Mouse (Mus musculus): ENCODE data around the gene Tab1. TPM values are rescaled to one million over a fixed set of nuclear protein-coding genes. Genes with fewer than 3 reads are reported as not detected.

Tab1 gene
- polyA plus RNA-seq, 1 experiment from 2014 or later = 52.4 TPM

GRCm38 (mm10) chr15:80096406-80096805 is 36.5 kb upstream of the Tab1 start:
- Histone ChIP-seq H3K27me3 (ENCODE audit: low read depth, poor library complexity, severe bottlenecking) (peaks cover 87% of the 10 kb centered on the region), H3K4me1 (peaks cover 38% of the 10 kb centered on the region), H3K9me3 (replicated peaks) (no peaks in the 10 kb centered on the region), H3K27ac (no peak overlapping the region), H3K36me3 (no peaks in the 10 kb centered on the region), H3K4me3 (no peak overlapping the region)
- DNase-seq (ENCODE audit: low spot score) = no peak
- 72% methylated on average over 10 of the region's 10 CpGs for WGBS

GRCm38 (mm10) chr15:80096946-80097881 is 35.7 kb upstream of the Tab1 start:
- peaks cover 83% of the 10 kb centered on the region for H3K27me3 ChIP-seq (ENCODE audit: low read depth, poor library complexity, severe bottlenecking)
- peaks cover 30% of the 10 kb centered on the region for H3K4me1 ChIP-seq
- H3K4me3 ChIP-seq = peak overlapping the region; percentile 26
- peak; percentile 77 for DNase-seq (ENCODE audit: low spot score)
- WGBS = 20% methylated on average over 18 of the region's 20 CpGs
- no peaks in the 10 kb centered on the region for H3K9me3 ChIP-seq (replicated peaks)
- H3K27ac ChIP-seq = peak overlapping the region; percentile 64
- no peaks in the 10 kb centered on the region for H3K36me3 ChIP-seq

- H3K27me3 ChIP-seq (ENCODE audit: low read depth, poor library complexity, severe bottlenecking) = peaks cover 75% of the 10 kb centered on the region
- peaks cover 24% of the 10 kb centered on the region for H3K4me1 ChIP-seq
- H3K9me3 ChIP-seq (replicated peaks) = no peaks in the 10 kb centered on the region
- 36% methylated on average over 8 of the region's 8 CpGs for WGBS
- no peak overlapping the region for H3K4me3 ChIP-seq
- no peak for DNase-seq (ENCODE audit: low spot score)
- 0 out of 2 replicates have a peak overlapping the region, but pooled peaks have one; percentile 64 for H3K27ac ChIP-seq
- H3K36me3 ChIP-seq = no peaks in the 10 kb centered on the region
These were observed 34.9 kb upstream of the Tab1 start for GRCm38 (mm10) chr15:80097999-80098461.

- Histone ChIP-seq H3K4me3 (no peak overlapping the region), H3K27me3 (ENCODE audit: low read depth, poor library complexity, severe bottlenecking) (peaks cover 67% of the 10 kb centered on the region), H3K27ac (no peak overlapping the region), H3K9me3 (replicated peaks) (no peaks in the 10 kb centered on the region), H3K36me3 (no peaks in the 10 kb centered on the region), H3K4me1 (peaks cover 24% of the 10 kb centered on the region)
- 46% methylated on average over 9 of the region's 9 CpGs for WGBS
- no peak for DNase-seq (ENCODE audit: low spot score)
These were observed 34.1 kb upstream of the Tab1 start for GRCm38 (mm10) chr15:80098809-80099208.

GRCm38 (mm10) chr15:80099477-80099876 is 33.5 kb upstream of the Tab1 start:
- Histone ChIP-seq H3K27me3 (ENCODE audit: low read depth, poor library complexity, severe bottlenecking) (peaks cover 61% of the 10 kb centered on the region), H3K9me3 (replicated peaks) (no peaks in the 10 kb centered on the region), H3K27ac (no peak overlapping the region), H3K36me3 (no peaks in the 10 kb centered on the region), H3K4me1 (peaks cover 24% of the 10 kb centered on the region), H3K4me3 (no peak overlapping the region)
- DNase-seq (ENCODE audit: low spot score) = no peak
- 79% methylated on average over 3 of the region's 3 CpGs for WGBS

GRCm38 (mm10) chr15:80100196-80100595 is 32.7 kb upstream of the Tab1 start:
- no peak overlapping the region for H3K4me3 ChIP-seq
- H3K27ac ChIP-seq = no peak overlapping the region
- no peaks in the 10 kb centered on the region for H3K9me3 ChIP-seq (replicated peaks)
- no peaks in the 10 kb centered on the region for H3K36me3 ChIP-seq
- WGBS = 85% methylated on average over 3 of the region's 3 CpGs
- peaks cover 58% of the 10 kb centered on the region for H3K27me3 ChIP-seq (ENCODE audit: low read depth, poor library complexity, severe bottlenecking)
- DNase-seq (ENCODE audit: low spot score) = no peak
- H3K4me1 ChIP-seq = peaks cover 24% of the 10 kb centered on the region

GRCm38 (mm10) chr15:80100871-80101270 is 32.1 kb upstream of the Tab1 start:
- H3K4me1 ChIP-seq = peaks cover 24% of the 10 kb centered on the region

GRCm38 (mm10) chr15:80101503-80101902 is 31.4 kb upstream of the Tab1 start:
- no peak for DNase-seq (ENCODE audit: low spot score)
- peaks cover 24% of the 10 kb centered on the region for H3K4me1 ChIP-seq
- WGBS = 77% methylated on average over 6 of the region's 6 CpGs
- no peaks in the 10 kb centered on the region for H3K36me3 ChIP-seq
- no peaks in the 10 kb centered on the region for H3K9me3 ChIP-seq (replicated peaks)
- H3K27me3 ChIP-seq (ENCODE audit: low read depth, poor library complexity, severe bottlenecking) = peaks cover 46% of the 10 kb centered on the region
- no peak overlapping the region for H3K4me3 ChIP-seq
- H3K27ac ChIP-seq = no peak overlapping the region

More at GRCm38 (mm10) chr15:80100871-80101270, 32.1 kb upstream of the Tab1 start:
- Histone ChIP-seq H3K36me3 (no peaks in the 10 kb centered on the region), H3K27ac (no peak overlapping the region), H3K9me3 (replicated peaks) (no peaks in the 10 kb centered on the region), H3K27me3 (ENCODE audit: low read depth, poor library complexity, severe bottlenecking) (peaks cover 53% of the 10 kb centered on the region), H3K4me3 (no peak overlapping the region)
- 89% methylated on average over 10 of the region's 10 CpGs for WGBS
- no peak for DNase-seq (ENCODE audit: low spot score)

- DNase-seq (ENCODE audit: low spot score) = no peak
- 88% methylated on average over 6 of the region's 6 CpGs for WGBS
- no peaks in the 10 kb centered on the region for H3K9me3 ChIP-seq (replicated peaks)
These were observed 30.4 kb upstream of the Tab1 start for GRCm38 (mm10) chr15:80102495-80102894.

GRCm38 (mm10) chr15:80105490-80106410 is 27.2 kb upstream of the Tab1 start:
- H3K36me3 ChIP-seq = no peaks in the 10 kb centered on the region
- 82% methylated on average over 12 of the region's 12 CpGs for WGBS
- DNase-seq (ENCODE audit: low spot score) = no peak
- H3K27ac ChIP-seq = no peak overlapping the region
- H3K9me3 ChIP-seq (replicated peaks) = no peaks in the 10 kb centered on the region
- H3K27me3 ChIP-seq (ENCODE audit: low read depth, poor library complexity, severe bottlenecking) = peaks cover 5% of the 10 kb centered on the region
- no peak overlapping the region for H3K4me3 ChIP-seq
- no peaks in the 10 kb centered on the region for H3K4me1 ChIP-seq

More at GRCm38 (mm10) chr15:80102495-80102894, 30.4 kb upstream of the Tab1 start:
- H3K4me3 ChIP-seq = no peak overlapping the region
- H3K27me3 ChIP-seq (ENCODE audit: low read depth, poor library complexity, severe bottlenecking) = peaks cover 36% of the 10 kb centered on the region
- H3K27ac ChIP-seq = no peak overlapping the region
- H3K4me1 ChIP-seq = peaks cover 15% of the 10 kb centered on the region
- no peaks in the 10 kb centered on the region for H3K36me3 ChIP-seq

- DNase-seq (ENCODE audit: low spot score) = no peak
- H3K4me3 ChIP-seq = no peak overlapping the region
- H3K36me3 ChIP-seq = no peaks in the 10 kb centered on the region
- no peak overlapping the region for H3K27ac ChIP-seq
- 91% methylated on average over 8 of the region's 8 CpGs for WGBS
- H3K27me3 ChIP-seq (ENCODE audit: low read depth, poor library complexity, severe bottlenecking) = no peaks in the 10 kb centered on the region
- H3K4me1 ChIP-seq = no peaks in the 10 kb centered on the region
- H3K9me3 ChIP-seq (replicated peaks) = no peaks in the 10 kb centered on the region
These were observed 25.8 kb upstream of the Tab1 start for GRCm38 (mm10) chr15:80107143-80107542.

GRCm38 (mm10) chr15:80107575-80107974 is 25.4 kb upstream of the Tab1 start:
- Histone ChIP-seq H3K27ac (no peak overlapping the region), H3K4me1 (no peaks in the 10 kb centered on the region), H3K36me3 (no peaks in the 10 kb centered on the region), H3K27me3 (ENCODE audit: low read depth, poor library complexity, severe bottlenecking) (no peaks in the 10 kb centered on the region), H3K9me3 (replicated peaks) (no peaks in the 10 kb centered on the region), H3K4me3 (no peak overlapping the region)
- no peak for DNase-seq (ENCODE audit: low spot score)
- 88% methylated on average over 3 of the region's 3 CpGs for WGBS
